Mouse (Mus musculus): ENCODE results near the gene Rrp12. TPM values are rescaled to one million over a fixed set of nuclear protein-coding genes. Genes with fewer than 3 reads are reported as not detected.
"Not testable (repeated sequence)": the region's sequence is repeated elsewhere in the genome, so short reads cannot be mapped to it uniquely, and the experiment has no call there.

The Rrp12 gene
- polyA plus RNA-seq, 1 experiment: 3.6 TPM

DNA sequence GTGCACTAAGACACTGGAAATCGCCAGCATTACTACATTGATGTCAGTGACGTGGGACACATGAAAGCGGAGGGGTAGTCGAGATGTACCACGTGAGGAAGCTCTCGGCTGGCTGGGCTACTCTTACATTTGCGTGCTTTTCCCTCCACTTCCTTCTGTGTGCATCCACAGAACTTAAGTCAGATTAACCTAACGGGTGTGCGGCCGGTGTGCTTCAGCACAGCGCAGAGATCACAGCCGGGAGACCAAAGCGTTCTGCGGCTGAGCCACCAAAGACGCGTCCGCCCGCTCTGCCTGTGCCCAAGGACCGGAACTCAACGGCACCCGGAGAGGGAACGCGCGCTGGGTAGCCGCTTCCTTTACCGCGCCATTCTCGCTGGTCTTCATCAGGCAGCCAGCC is 36.7 kb upstream of the Rrp12 start:
- no peaks in the 10 kb centered on the region for H3K36me3 ChIP-seq (ENCODE audit: control insufficient read depth, insufficient read depth, low read length)
- DNase-seq: no peak
- no peaks in the 10 kb centered on the region for H3K27me3 ChIP-seq (replicated peaks; ENCODE audit: control insufficient read depth, insufficient read depth, low read length)
- H3K27ac ChIP-seq (ENCODE audit: insufficient read depth, low read depth, low read length): no peak overlapping the region
- H3K4me3 ChIP-seq (ENCODE audit: insufficient read depth, low read depth, low read length): peak overlapping the region; percentile 93
- peaks cover 7% of the 10 kb centered on the region; the same call in 1 of the 2 replicates for H3K4me1 ChIP-seq (ENCODE audit: control insufficient read depth, insufficient read depth, low read length)
- no peak for TF ChIP-seq CTCF (conservative IDR thresholded peaks at IDR 0.05; ENCODE audit: insufficient read depth, insufficient read length, low read depth, low read length)
- TF ChIP-seq POLR2A (IDR thresholded peaks at IDR 0.05; ENCODE audit: low read depth, low read length): no peak
- WGBS: under 1% methylated on average over 28 of the region's 28 CpGs

DNA sequence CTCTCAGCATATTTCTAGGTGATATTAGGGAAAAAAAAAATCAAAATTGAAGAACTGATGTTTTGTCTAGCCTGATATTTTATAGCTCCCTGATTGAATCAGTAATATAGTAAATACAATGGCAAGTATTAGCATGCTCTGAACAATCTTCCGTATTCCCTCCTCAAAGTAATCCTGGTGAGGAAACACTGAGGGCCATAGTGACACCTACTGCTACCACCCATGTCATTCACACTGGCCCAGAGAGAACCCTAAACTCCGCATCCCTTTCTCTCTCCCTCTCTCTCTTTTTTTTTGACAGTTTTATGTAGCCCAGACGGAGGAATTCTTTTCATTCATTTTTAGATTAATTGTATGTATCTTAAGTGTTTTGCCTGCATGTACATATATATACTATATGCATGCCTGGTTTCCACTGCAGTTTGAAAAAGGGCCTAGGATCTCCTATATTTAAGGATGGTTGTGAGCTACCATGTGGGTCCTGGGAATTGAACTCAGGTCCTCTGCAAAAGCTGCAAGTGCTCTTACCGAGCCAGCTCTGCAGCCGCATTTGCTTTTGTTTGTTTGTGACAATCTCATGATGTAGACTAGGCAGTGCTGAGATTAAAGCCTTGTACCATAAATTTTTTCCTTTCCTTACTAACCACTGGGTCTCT is 24.6 kb upstream of the Rrp12 start:
- Histone ChIP-seq H3K4me3 (ENCODE audit: insufficient read depth, low read depth, low read length) (no peak overlapping the region), H3K27me3 (replicated peaks; ENCODE audit: control insufficient read depth, insufficient read depth, low read length) (no peaks in the 10 kb centered on the region), H3K27ac (ENCODE audit: insufficient read depth, low read depth, low read length) (no peak overlapping the region), H3K36me3 (ENCODE audit: control insufficient read depth, insufficient read depth, low read length) (peaks cover 7% of the 10 kb centered on the region), H3K4me1 (ENCODE audit: control insufficient read depth, insufficient read depth, low read length) (no peaks in the 10 kb centered on the region)
- no peak for DNase-seq
- no peak for TF ChIP-seq CTCF (conservative IDR thresholded peaks at IDR 0.05; ENCODE audit: insufficient read depth, insufficient read length, low read depth, low read length)
- no peak for TF ChIP-seq POLR2A (IDR thresholded peaks at IDR 0.05; ENCODE audit: low read depth, low read length)
- WGBS: 74% methylated on average over 5 of the region's 5 CpGs

DNA sequence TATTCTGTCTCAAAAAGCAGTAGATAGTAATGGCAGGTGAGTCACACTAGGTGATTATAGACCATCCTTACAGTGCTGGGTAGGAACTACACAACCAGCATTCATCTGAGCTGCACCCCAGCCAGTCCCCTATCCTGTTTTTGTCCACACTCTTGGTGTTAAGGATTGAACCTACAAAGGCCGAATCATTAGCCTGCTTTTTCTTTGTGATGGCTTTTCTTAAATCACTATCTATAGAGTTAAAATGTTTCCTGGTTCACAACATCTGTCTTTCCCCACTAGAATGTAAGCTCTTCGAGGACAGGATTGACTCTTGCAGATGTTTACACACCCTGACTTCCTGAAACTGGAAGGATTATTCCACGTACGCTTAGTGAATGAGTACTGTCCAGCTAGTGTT is 23.5 kb upstream of the Rrp12 start:
- no peak for DNase-seq
- Histone ChIP-seq H3K4me3 (ENCODE audit: insufficient read depth, low read depth, low read length) (no peak overlapping the region), H3K27ac (ENCODE audit: insufficient read depth, low read depth, low read length) (no peak overlapping the region), H3K36me3 (ENCODE audit: control insufficient read depth, insufficient read depth, low read length) (peaks cover 7% of the 10 kb centered on the region), H3K27me3 (replicated peaks; ENCODE audit: control insufficient read depth, insufficient read depth, low read length) (no peaks in the 10 kb centered on the region), H3K4me1 (ENCODE audit: control insufficient read depth, insufficient read depth, low read length) (no peaks in the 10 kb centered on the region)
- TF ChIP-seq POLR2A (IDR thresholded peaks at IDR 0.05; ENCODE audit: low read depth, low read length) (no peak), CTCF (conservative IDR thresholded peaks at IDR 0.05; ENCODE audit: insufficient read depth, insufficient read length, low read depth, low read length) (no peak)
- WGBS: 76% methylated on average over 4 of the region's 4 CpGs

DNA sequence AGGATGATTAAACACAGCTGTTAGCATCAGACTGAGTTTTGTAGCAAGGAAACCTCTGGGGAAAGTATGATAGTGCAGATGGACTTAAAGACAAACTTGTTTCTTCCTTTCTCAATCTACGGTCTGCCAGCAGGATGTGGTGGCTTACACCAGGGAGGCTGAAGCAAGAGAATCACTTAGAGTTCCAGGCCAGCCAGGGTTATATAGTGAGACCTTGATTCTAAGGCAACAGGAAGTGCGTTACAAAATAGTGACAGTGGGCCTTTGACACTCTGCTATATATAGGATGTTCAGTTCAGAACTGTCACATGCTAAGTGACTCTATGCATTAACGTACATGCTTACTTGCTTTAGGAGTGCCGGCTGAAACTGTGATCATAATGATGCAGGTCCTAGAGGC is 20.9 kb upstream of the Rrp12 start:
- peaks cover 5% of the 10 kb centered on the region for H3K36me3 ChIP-seq (ENCODE audit: control insufficient read depth, insufficient read depth, low read length)
- no peak overlapping the region for H3K27ac ChIP-seq (ENCODE audit: insufficient read depth, low read depth, low read length)
- no peak for DNase-seq
- WGBS: 82% methylated on average over 4 of the region's 4 CpGs
- no peak overlapping the region for H3K4me3 ChIP-seq (ENCODE audit: insufficient read depth, low read depth, low read length)
- H3K4me1 ChIP-seq (ENCODE audit: control insufficient read depth, insufficient read depth, low read length): peaks cover 15% of the 10 kb centered on the region; the same call in 1 of the 2 replicates
- no peak for TF ChIP-seq POLR2A (IDR thresholded peaks at IDR 0.05; ENCODE audit: low read depth, low read length)
- no peak for TF ChIP-seq CTCF (conservative IDR thresholded peaks at IDR 0.05; ENCODE audit: insufficient read depth, insufficient read length, low read depth, low read length)
- H3K27me3 ChIP-seq (replicated peaks; ENCODE audit: control insufficient read depth, insufficient read depth, low read length): no peaks in the 10 kb centered on the region

DNA sequence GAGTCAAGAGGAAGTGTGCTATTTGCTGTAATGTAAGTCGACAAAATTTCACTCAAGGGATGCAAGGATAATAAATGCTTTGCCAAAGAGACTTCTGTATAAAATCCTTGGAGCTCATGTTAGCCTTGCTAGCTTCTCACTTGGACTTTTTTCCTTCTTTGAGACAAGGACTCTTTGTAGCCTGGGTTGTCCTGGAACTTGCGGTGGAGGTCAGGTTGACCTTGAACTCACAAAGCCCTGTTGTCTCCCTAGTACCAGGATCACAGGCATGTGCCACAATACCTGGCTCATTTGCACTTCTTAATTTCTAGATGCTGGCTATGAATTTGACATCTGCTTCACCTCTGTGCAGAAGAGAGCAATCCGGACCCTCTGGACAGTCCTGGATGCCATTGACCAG is 19.3 kb upstream of the Rrp12 start:
- Histone ChIP-seq H3K4me1 (ENCODE audit: control insufficient read depth, insufficient read depth, low read length) (peaks cover 15% of the 10 kb centered on the region; the same call in 1 of the 2 replicates), H3K27ac (ENCODE audit: insufficient read depth, low read depth, low read length) (no peak overlapping the region), H3K36me3 (ENCODE audit: control insufficient read depth, insufficient read depth, low read length) (peaks cover 5% of the 10 kb centered on the region), H3K27me3 (replicated peaks; ENCODE audit: control insufficient read depth, insufficient read depth, low read length) (no peaks in the 10 kb centered on the region), H3K4me3 (ENCODE audit: insufficient read depth, low read depth, low read length) (no peak overlapping the region)
- 71% methylated on average over 3 of the region's 3 CpGs for WGBS
- no peak for DNase-seq
- no peak for TF ChIP-seq CTCF (conservative IDR thresholded peaks at IDR 0.05; ENCODE audit: insufficient read depth, insufficient read length, low read depth, low read length)
- TF ChIP-seq POLR2A (IDR thresholded peaks at IDR 0.05; ENCODE audit: low read depth, low read length): no peak

GRCm38 (mm10) chr19:41914592-41914882 is 18.6 kb upstream of the Rrp12 start:
- H3K4me3 ChIP-seq (ENCODE audit: insufficient read depth, low read depth, low read length); H3K36me3 ChIP-seq (ENCODE audit: control insufficient read depth, insufficient read depth, low read length); H3K27ac ChIP-seq (ENCODE audit: insufficient read depth, low read depth, low read length); DNase-seq; H3K27me3 ChIP-seq (replicated peaks; ENCODE audit: control insufficient read depth, insufficient read depth, low read length): not testable (repeated sequence)
- peaks cover 15% of the 10 kb centered on the region; the same call in 1 of the 2 replicates for H3K4me1 ChIP-seq (ENCODE audit: control insufficient read depth, insufficient read depth, low read length)

DNA sequence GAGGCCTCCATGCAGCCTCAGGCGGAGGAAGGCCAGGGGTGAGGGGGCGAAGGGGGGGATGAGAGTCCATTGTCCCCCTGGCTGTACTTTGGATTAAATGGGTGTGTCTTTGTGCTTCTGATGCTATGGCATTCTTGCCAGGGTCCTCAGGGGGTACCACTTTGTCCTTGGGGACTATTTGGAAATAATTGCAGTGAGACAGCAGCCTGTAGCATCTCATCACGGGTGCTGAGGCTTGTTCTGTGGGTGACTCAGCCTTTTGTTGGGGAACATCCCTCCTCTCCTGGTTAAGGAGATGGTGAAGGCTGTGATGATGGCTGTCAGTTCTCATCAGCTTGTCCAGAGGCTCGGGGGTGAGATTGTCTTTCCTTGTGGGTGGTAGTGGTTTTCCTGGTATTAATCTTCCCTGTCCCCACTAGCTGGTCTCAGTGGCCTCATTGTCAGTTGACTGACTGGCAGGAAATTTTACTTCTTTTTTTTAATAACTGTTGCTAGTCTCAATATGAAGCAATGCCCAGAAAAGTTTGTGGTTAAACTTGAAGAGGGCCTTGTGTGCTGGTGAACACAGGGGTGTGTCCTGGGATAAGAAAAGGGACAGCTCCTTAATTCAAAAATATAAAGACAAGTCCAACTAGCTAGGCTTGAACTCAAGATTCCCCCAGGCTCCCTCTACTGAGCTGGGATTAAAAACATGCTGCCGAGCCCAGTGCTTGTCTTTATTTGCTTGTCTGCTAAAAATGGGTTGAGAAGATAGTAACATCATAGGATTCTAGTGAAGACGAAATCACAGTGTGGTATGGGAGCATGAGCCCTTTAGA is 18.0 kb upstream of the Rrp12 start:
- Histone ChIP-seq H3K4me1 (ENCODE audit: control insufficient read depth, insufficient read depth, low read length) (peaks cover 15% of the 10 kb centered on the region; the same call in 1 of the 2 replicates), H3K36me3 (ENCODE audit: control insufficient read depth, insufficient read depth, low read length) (peaks cover 5% of the 10 kb centered on the region), H3K4me3 (ENCODE audit: insufficient read depth, low read depth, low read length) (peak overlapping the region; percentile 11; the same call in 1 of the 2 replicates), H3K27ac (ENCODE audit: insufficient read depth, low read depth, low read length) (no peak overlapping the region), H3K27me3 (replicated peaks; ENCODE audit: control insufficient read depth, insufficient read depth, low read length) (no peaks in the 10 kb centered on the region)
- TF ChIP-seq CTCF (conservative IDR thresholded peaks at IDR 0.05; ENCODE audit: insufficient read depth, insufficient read length, low read depth, low read length) (no peak), POLR2A (IDR thresholded peaks at IDR 0.05; ENCODE audit: low read depth, low read length) (no peak)
- no peak for DNase-seq
- 44% methylated on average over 6 of the region's 6 CpGs for WGBS
